Mouse (Mus musculus): Measurements from ENCODE around the gene Mpdu1. TPM values are rescaled to one million over a fixed set of nuclear protein-coding genes. Genes with fewer than 3 reads are reported as not detected.

Gene Mpdu1
- total and polyA plus RNA-seq, 3 experiments: 60.9 to 259 (median 101) TPM

DNA sequence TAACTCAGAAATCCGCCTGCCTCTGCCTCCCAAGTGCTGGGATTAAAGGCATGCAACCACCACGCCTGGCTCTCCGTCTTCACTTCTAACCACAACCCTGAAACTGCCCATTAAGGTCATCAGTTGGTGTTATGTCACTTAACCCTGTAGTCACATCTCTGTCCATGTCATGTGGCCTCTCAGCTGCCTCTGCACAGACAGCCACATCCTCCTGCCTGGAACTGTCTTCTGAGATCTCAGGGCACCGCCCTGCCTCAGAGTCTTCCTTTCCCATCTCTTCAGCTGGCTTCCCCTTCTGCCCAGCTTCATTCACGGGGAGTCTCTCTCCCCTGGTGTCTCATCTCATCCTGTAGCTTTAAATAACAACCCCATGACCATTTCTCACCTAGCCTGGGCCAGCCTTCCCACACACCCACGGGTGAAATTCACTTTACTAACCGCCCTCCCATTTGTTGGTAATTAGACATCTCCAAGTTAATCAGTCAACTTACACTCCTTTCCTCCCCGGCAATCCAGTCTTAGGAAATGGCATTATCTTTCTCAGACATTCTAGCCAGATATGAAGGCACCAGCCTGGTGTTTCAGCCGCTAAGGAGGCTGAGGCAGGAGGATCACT is 29.9 kb upstream of the Mpdu1 start:
- no peak overlapping the region for H3K27ac ChIP-seq (ENCODE audit: control insufficient read depth, low read depth, low read length)
- H3K27me3 ChIP-seq (ENCODE audit: control insufficient read depth in 1 of 2, insufficient read depth in 2 of 2, low read length in 2 of 2): no peaks in the 10 kb centered on the region
- H3K79me2 ChIP-seq (ENCODE audit: control insufficient read depth, insufficient read depth, low read length, poor library complexity): no peaks in the 10 kb centered on the region
- peaks cover 0 to 6% of the 10 kb centered on the region in 2 experiments; a peak in 1 of 4 replicates for H3K4me1 ChIP-seq (ENCODE audit: control insufficient read depth in 1 of 2, insufficient read depth in 2 of 2, low read length in 2 of 2)
- no peak overlapping the region for H3K4me3 ChIP-seq (ENCODE audit: control insufficient read depth in 1 of 2, insufficient read depth in 1 of 2, low read depth in 2 of 2, low read length in 2 of 2)
- no peak for DNase-seq (ENCODE audit: low read depth, low spot score)
- TF ChIP-seq SMC3 (IDR thresholded peaks at IDR 0.05; ENCODE audit: low read depth, low read length): no peak
- TF ChIP-seq CTCF (IDR thresholded peaks at IDR 0.05 in 2 of 3, conservative IDR thresholded peaks at IDR 0.05 in 1 of 3; ENCODE audit: control insufficient read depth in 1 of 3, insufficient read depth in 1 of 3, low read depth in 2 of 3, low read length in 3 of 3, poor library complexity in 1 of 3, severe bottlenecking in 1 of 3): no peak
- no peak for TF ChIP-seq POLR2AphosphoS5 (IDR thresholded peaks at IDR 0.05; ENCODE audit: borderline replicate concordance, low read depth, low read length)
- no peak for TF ChIP-seq CHD2 (IDR thresholded peaks at IDR 0.05; ENCODE audit: low read length)
- no peak for TF ChIP-seq RAD21 (IDR thresholded peaks at IDR 0.05; ENCODE audit: low read depth, low read length)
- no peak for TF ChIP-seq ELF1 (IDR thresholded peaks at IDR 0.05; ENCODE audit: low read depth, low read length)
- TF ChIP-seq UBTF (IDR thresholded peaks at IDR 0.05; ENCODE audit: borderline replicate concordance, insufficient read depth, low read depth, low read length): no peak
- no peak for TF ChIP-seq EP300 (IDR thresholded peaks at IDR 0.05; ENCODE audit: low read depth in 1 of 2, low read length in 2 of 2)
- no peak for TF ChIP-seq GABPA (IDR thresholded peaks at IDR 0.05; ENCODE audit: low read depth, low read length)
- no peak for TF ChIP-seq MAZ (IDR thresholded peaks at IDR 0.05; ENCODE audit: low read depth, low read length)
- TF ChIP-seq RCOR1 (IDR thresholded peaks at IDR 0.05; ENCODE audit: low read depth, low read length): no peak
- no peak for TF ChIP-seq BHLHE40 (IDR thresholded peaks at IDR 0.05; ENCODE audit: borderline replicate concordance, low read depth, low read length)
- TF ChIP-seq ZNF384 (IDR thresholded peaks at IDR 0.05; ENCODE audit: low read depth, low read length): no peak
- no peak overlapping the region for H3K9ac ChIP-seq (ENCODE audit: control insufficient read depth, low read depth, low read length, poor library complexity, severe bottlenecking)
- H3K36me3 ChIP-seq (ENCODE audit: control insufficient read depth in 1 of 2, insufficient read depth in 2 of 2, low read length in 2 of 2): no peaks in the 10 kb centered on the region
- no peaks in the 10 kb centered on the region for H3K9me3 ChIP-seq (replicated peaks; ENCODE audit: insufficient read depth, low read length)

DNA sequence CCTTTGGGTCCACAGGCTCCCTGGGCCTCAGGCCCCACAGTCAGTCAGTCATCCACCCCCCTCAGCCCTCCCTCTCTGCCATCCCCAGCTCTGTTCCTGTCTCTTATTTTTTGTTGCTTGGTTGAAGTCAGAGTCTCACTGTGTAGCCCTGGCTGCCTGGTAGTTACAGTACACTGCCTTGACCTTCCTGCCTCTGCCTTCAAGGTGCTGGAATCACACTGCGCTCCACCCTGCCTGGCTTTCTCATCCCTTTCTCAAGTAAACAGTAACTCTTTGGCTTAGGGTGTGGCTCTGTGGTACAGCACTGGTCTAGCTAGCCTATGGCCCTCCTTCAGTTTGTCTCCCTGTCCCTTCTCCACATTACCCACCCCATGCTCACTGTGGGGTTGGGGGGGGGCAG is 27.4 kb upstream of the Mpdu1 start:
- Histone ChIP-seq H3K9me3 (replicated peaks; ENCODE audit: insufficient read depth, low read length) (no peaks in the 10 kb centered on the region), H3K4me1 (ENCODE audit: control insufficient read depth in 1 of 2, insufficient read depth in 2 of 2, low read length in 2 of 2) (peaks cover 0 to 11% of the 10 kb centered on the region in 2 experiments; a peak in 2 of 4 replicates), H3K9ac (ENCODE audit: control insufficient read depth, low read depth, low read length, poor library complexity, severe bottlenecking) (no peak overlapping the region), H3K27ac (ENCODE audit: control insufficient read depth, low read depth, low read length) (no peak overlapping the region), H3K36me3 (ENCODE audit: control insufficient read depth in 1 of 2, insufficient read depth in 2 of 2, low read length in 2 of 2) (no peaks in the 10 kb centered on the region), H3K4me3 (ENCODE audit: control insufficient read depth in 1 of 2, insufficient read depth in 1 of 2, low read depth in 2 of 2, low read length in 2 of 2) (no peak overlapping the region), H3K79me2 (ENCODE audit: control insufficient read depth, insufficient read depth, low read length, poor library complexity) (no peaks in the 10 kb centered on the region), H3K27me3 (ENCODE audit: control insufficient read depth in 1 of 2, insufficient read depth in 2 of 2, low read length in 2 of 2) (no peaks in the 10 kb centered on the region)
- TF ChIP-seq ETS1 (IDR thresholded peaks at IDR 0.05; ENCODE audit: low read depth, low read length): no peak
- TF ChIP-seq ZKSCAN1 (IDR thresholded peaks at IDR 0.05; ENCODE audit: low read depth, low read length): no peak
- TF ChIP-seq SMC3 (IDR thresholded peaks at IDR 0.05; ENCODE audit: low read depth, low read length): no peak
- TF ChIP-seq MXI1 (IDR thresholded peaks at IDR 0.05; ENCODE audit: low read depth, low read length): no peak
- no peak for TF ChIP-seq E2F4 (IDR thresholded peaks at IDR 0.05; ENCODE audit: borderline replicate concordance, low read depth, low read length)
- TF ChIP-seq ZMIZ1 (IDR thresholded peaks at IDR 0.05; ENCODE audit: low read depth, low read length): no peak
- TF ChIP-seq USF2 (IDR thresholded peaks at IDR 0.05; ENCODE audit: borderline replicate concordance in 1 of 2, insufficient read depth in 1 of 2, low read depth in 1 of 2, low read length in 2 of 2): no peak
- no peak for DNase-seq (ENCODE audit: low read depth, low spot score)

Measured in MEL (cell line).